Comparison of ENCODE assay signal across 25 mouse cellular contexts in the genomic region with DNA sequence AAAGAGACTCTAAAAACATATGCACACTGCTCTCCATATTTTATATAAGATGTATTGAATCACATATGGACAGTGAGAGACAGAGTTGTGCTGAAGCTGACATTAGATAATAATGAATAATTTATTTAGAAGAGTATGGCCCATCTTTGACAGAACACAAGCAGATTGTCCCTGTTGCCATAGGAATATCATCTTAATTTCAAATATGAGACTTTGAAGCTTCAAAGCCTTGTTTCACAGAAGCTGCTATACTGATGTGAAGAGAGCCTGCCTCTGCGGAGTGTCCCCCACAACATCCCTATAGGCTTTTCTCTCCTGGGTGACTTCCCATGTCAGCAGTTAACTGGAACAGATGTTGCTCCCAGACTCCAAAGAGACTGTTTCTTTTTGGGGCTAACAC.
DNase-seq lines count a peak whose midpoint lies in the region; ATAC-seq and TF ChIP-seq lines count a peak whose summit lies in the region.
"Had no signal": no experiment of that assay in that cellular context is flagged by ENCODE, and none has a peak within 500 bp of the region (broad histone marks: within the 10 kb centered on the region; RNA-seq: fewer than 3 reads in every experiment).

No protein-coding gene starts in this region.

- ATAC-seq in midbrain, embryonic 13.5 days = peak; percentile 45
- no peak for ATAC-seq in midbrain, postnatal 0 days (ENCODE audit: low FRiP score)
- ATAC-seq in midbrain, embryonic 15.5 days (replicated peaks) = peak; percentile 69
- no peak for ATAC-seq in neural tube, embryonic 15.5 days (ENCODE audit: low FRiP score)
- ATAC-seq: forebrain, embryonic 14.5 days; hindbrain, embryonic 16.5 days had no signal

- no peak overlapping the region for H3K4me3 ChIP-seq in layer of hippocampus, adult 2 months
- no peak overlapping the region for H3K4me3 ChIP-seq in midbrain, embryonic 13.5 days (replicated peaks)
- H3K4me3 ChIP-seq in midbrain, postnatal 0 days (ENCODE audit: low read depth, low read length) = no peak overlapping the region
- H3K4me3 ChIP-seq in midbrain, embryonic 15.5 days = no peak overlapping the region
- no peak overlapping the region for H3K4me3 ChIP-seq in neural tube, embryonic 15.5 days (replicated peaks)
- H3K4me3 ChIP-seq: forebrain, embryonic 10.5 days; heart, embryonic 12.5 days; heart, embryonic 15.5 days; hindbrain, embryonic 10.5 days; hindbrain, embryonic 13.5 days had no signal

- no peaks in the 10 kb centered on the region for H3K27me3 ChIP-seq in midbrain, embryonic 13.5 days
- no peaks in the 10 kb centered on the region for H3K27me3 ChIP-seq in midbrain, postnatal 0 days (ENCODE audit: insufficient read depth, low read length)
- no peaks in the 10 kb centered on the region for H3K27me3 ChIP-seq in midbrain, embryonic 15.5 days (replicated peaks)
- no peaks in the 10 kb centered on the region for H3K27me3 ChIP-seq in neural tube, embryonic 15.5 days (replicated peaks)
- H3K27me3 ChIP-seq: heart, embryonic 12.5 days; heart, embryonic 15.5 days; hindbrain, embryonic 13.5 days had no signal

- no peak overlapping the region for H3K9ac ChIP-seq in midbrain, embryonic 13.5 days (replicated peaks)
- H3K9ac ChIP-seq in midbrain, postnatal 0 days (replicated peaks; ENCODE audit: low read length, poor library complexity, severe bottlenecking) = no peak overlapping the region
- no peak overlapping the region for H3K9ac ChIP-seq in midbrain, embryonic 15.5 days
- no peak overlapping the region for H3K9ac ChIP-seq in neural tube, embryonic 15.5 days (replicated peaks)
- H3K9ac ChIP-seq: heart, embryonic 12.5 days; heart, embryonic 15.5 days; hindbrain, embryonic 13.5 days had no signal

- DNase-seq in layer of hippocampus, adult 2 months (ENCODE audit: low spot score in 2 of 2) = no peak
- DNase-seq in layer of hippocampus, adult 9-11 months = no peak
- no peak for DNase-seq in midbrain, postnatal 0 days (ENCODE audit: low spot score)
- DNase-seq: adrenal gland, adult 2 months; adrenal gland, postnatal 14 days; B cell, adult 2 months; cerebellum, adult 11-12 months; cerebellum, adult 8-10 months; cerebellum, postnatal 10 days; cerebellum, postnatal 36 days; embryo, embryonic 11 days; gastrocnemius, postnatal 25 days; heart, adult 18-20 months; heart, postnatal 10 days; heart, postnatal 36 days had no signal

- H3K4me2 ChIP-seq in midbrain, embryonic 13.5 days (replicated peaks) = no peak overlapping the region
- H3K4me2 ChIP-seq in midbrain, postnatal 0 days (ENCODE audit: low read depth, low read length, poor library complexity, severe bottlenecking) = no peak overlapping the region
- no peak overlapping the region for H3K4me2 ChIP-seq in midbrain, embryonic 15.5 days
- no peak overlapping the region for H3K4me2 ChIP-seq in neural tube, embryonic 15.5 days
- H3K4me2 ChIP-seq: heart, embryonic 12.5 days; heart, embryonic 15.5 days; hindbrain, embryonic 13.5 days had no signal

- H3K27ac ChIP-seq in layer of hippocampus, adult 2 months = peak overlapping the region; percentile 29; the same call in 1 of the 2 replicates
- no peak overlapping the region for H3K27ac ChIP-seq in midbrain, embryonic 13.5 days
- H3K27ac ChIP-seq in midbrain, postnatal 0 days (ENCODE audit: low read depth, low read length) = no peak overlapping the region
- no peak overlapping the region for H3K27ac ChIP-seq in midbrain, embryonic 15.5 days
- H3K27ac ChIP-seq in neural tube, embryonic 15.5 days (replicated peaks) = no peak overlapping the region
- H3K27ac ChIP-seq: forebrain, embryonic 10.5 days; heart, embryonic 15.5 days; hindbrain, embryonic 10.5 days; hindbrain, embryonic 13.5 days had no signal

- WGBS in midbrain, embryonic 13.5 days = 61% methylated on average over 1 of the region's 1 CpGs
- WGBS in midbrain, postnatal 0 days = 47% methylated on average over 1 of the region's 1 CpGs
- 57% methylated on average over 1 of the region's 1 CpGs for WGBS in midbrain, embryonic 15.5 days
- 94% methylated on average over 1 of the region's 1 CpGs for WGBS in neural tube, embryonic 15.5 days

- H3K36me3 ChIP-seq in midbrain, embryonic 13.5 days = no peaks in the 10 kb centered on the region
- H3K36me3 ChIP-seq in midbrain, postnatal 0 days (ENCODE audit: insufficient read depth, low read length) = no peaks in the 10 kb centered on the region
- H3K36me3 ChIP-seq in midbrain, embryonic 15.5 days (replicated peaks) = no peaks in the 10 kb centered on the region
- no peaks in the 10 kb centered on the region for H3K36me3 ChIP-seq in neural tube, embryonic 15.5 days
- H3K36me3 ChIP-seq: forebrain, embryonic 10.5 days; heart, embryonic 12.5 days; heart, embryonic 15.5 days; hindbrain, embryonic 10.5 days; hindbrain, embryonic 13.5 days had no signal

- no peak for TF ChIP-seq CTCF in layer of hippocampus, adult 2 months (conservative IDR thresholded peaks at IDR 0.05)
- TF ChIP-seq CTCF in midbrain, postnatal 0 days (IDR thresholded peaks at IDR 0.05) = no peak

- 0 out of 2 replicates have a peak, but pooled peaks cover 3% of the 10 kb centered on the region for H3K4me1 ChIP-seq in midbrain, embryonic 13.5 days (replicated peaks)
- no peaks in the 10 kb centered on the region for H3K4me1 ChIP-seq in midbrain, postnatal 0 days (ENCODE audit: insufficient read depth, low read length)
- H3K4me1 ChIP-seq in midbrain, embryonic 15.5 days = 0 out of 2 replicates have a peak, but pooled peaks cover 3% of the 10 kb centered on the region
- no peaks in the 10 kb centered on the region for H3K4me1 ChIP-seq in neural tube, embryonic 15.5 days
- H3K4me1 ChIP-seq: forebrain, embryonic 10.5 days; heart, embryonic 12.5 days; heart, embryonic 15.5 days; hindbrain, embryonic 10.5 days; hindbrain, embryonic 13.5 days had no signal

- no peaks in the 10 kb centered on the region for H3K9me3 ChIP-seq in midbrain, embryonic 13.5 days
- no peaks in the 10 kb centered on the region for H3K9me3 ChIP-seq in midbrain, postnatal 0 days (ENCODE audit: low read length)
- no peaks in the 10 kb centered on the region for H3K9me3 ChIP-seq in midbrain, embryonic 15.5 days
- H3K9me3 ChIP-seq in neural tube, embryonic 15.5 days (replicated peaks) = no peaks in the 10 kb centered on the region
- H3K9me3 ChIP-seq: forebrain, embryonic 10.5 days; heart, embryonic 12.5 days; heart, embryonic 15.5 days; hindbrain, embryonic 10.5 days; hindbrain, embryonic 13.5 days had no signal

Comparison
In these comparisons a context has a peak if more than half of its experiments do, and no peak if none do; other contexts are left out.
1. ATAC-seq: peak in midbrain, embryonic 13.5 days (single experiment) and midbrain, embryonic 15.5 days (single experiment); none in midbrain, postnatal 0 days (single experiment) and neural tube, embryonic 15.5 days (single experiment).